Mouse (Mus musculus) neural tube, postnatal 0 days (tissue): ENCODE results near the gene Mpv17l. TPM values are rescaled to one million over a fixed set of nuclear protein-coding genes. Genes with fewer than 3 reads are reported as not detected.

ENCODE experiments used
- polyA plus RNA-seq: library from polyadenylated mRNA; unstranded; fragments of >200 nt; fragmentation: Nextera tagmentation; extraction: Ambion mirVana; gene quantifications from 2 replicates; pipeline ENCODE4 v1.2.1, GENCODE M21; 2015

Mpv17l gene
- 58.8 and 61.6 TPM in 2 replicates for polyA plus RNA-seq

DNA sequence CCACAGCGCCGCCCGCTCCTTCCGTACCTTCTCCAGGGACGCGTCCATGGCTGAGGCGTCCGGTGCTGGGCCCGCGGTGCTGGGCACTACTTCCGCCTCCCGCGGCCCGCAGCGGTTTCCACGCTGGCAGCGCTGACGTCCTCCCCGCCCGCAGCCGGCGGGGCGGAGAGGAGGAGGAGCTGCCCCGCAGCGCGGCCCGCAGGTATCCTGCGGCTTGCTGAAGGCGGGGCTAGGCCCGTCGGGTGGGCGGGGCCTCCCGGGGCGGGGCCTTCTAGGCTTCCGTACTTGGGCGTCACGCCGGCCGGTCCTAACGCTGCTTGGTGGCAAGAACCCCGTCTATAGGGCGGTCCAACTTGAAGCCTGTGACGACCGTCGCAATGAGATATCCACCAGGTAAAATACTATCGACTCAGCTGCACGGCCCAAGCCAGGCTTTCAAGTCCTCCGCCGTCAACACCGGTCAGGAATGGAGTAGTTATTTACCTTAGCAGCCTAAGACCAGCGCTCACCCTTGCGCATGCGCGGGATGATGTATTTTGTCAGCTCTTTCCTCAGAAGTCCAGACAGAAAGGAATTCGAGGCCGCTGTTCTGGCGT is at the start of gene Mpv17l, which contains the start of gene Pdxdc1:
TSS of gene Mpv17l (plus strand) at position 274 of the 596 bp plus-strand sequence.
TSS of gene Pdxdc1 (minus strand) at position 244 of the 596 bp plus-strand sequence.

DNA sequence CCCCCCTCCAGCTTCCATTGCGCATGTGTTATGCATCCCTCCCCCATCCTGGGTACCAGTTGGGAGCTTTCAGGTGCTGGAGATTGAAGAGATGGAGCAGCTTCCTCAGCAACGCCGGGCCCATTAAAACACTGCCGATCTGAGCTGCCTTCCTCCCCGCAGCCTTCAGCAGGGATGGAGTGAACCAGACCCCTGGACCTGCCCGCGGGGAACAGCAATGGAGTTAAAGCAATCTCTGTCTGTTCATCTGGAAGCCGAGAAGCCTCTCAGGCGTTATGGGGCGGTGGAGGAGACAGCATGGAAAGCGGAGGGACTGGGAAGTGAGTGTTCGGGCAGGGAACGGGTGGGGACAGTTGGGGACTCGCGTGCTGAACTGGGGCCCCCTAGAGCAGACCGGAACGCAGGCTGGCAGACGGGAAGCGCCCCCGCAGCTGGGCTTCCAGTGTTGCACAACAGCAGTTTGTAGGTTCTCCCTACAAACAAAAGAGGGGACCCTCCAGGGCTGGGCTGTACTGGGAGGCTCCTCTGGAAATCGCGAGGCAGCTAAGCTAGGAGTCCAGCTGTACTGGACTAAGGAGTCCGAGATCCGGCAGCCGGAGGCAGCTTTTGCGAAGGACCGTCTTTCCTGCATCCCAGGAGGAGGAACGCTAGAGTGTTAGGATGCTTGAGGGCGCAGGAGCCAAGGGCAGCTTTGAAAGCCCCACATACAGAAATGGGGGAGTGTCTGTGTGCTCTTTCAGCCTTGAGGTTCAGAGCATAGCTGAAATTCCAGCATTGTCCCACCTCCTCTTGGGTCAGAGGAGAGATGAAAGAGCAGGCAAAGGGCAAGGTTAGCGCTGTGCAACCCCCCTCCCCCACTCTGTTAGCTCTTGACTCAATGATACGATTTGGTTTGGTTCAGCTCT is 83.9 kb downstream of the Mpv17l start, which contains the start of the genes 2900011O08Rik and Ifitm7:
TSS of gene 2900011O08Rik (plus strand) at position 31 of the 905 bp plus-strand sequence.
TSS of gene Ifitm7 (minus strand) at position 315 of the 905 bp plus-strand sequence.

Other genes with a start within 250 kb of the Mpv17l start
- 26.3 and 26.8 TPM in 2 replicates for gene Parn, start 235.0 kb upstream of the Mpv17l start, polyA plus RNA-seq
- gene Bfar, start 231.3 kb upstream of the Mpv17l start, polyA plus RNA-seq = 41.1 and 44.0 TPM in 2 replicates
- gene 3110001I22Rik, start 231.2 kb upstream of the Mpv17l start, polyA plus RNA-seq = 4.4 and 4.9 TPM in 2 replicates
- 0.27 and 0.55 TPM in 2 replicates for gene Pla2g10, start 172.2 kb upstream of the Mpv17l start, polyA plus RNA-seq
- 64.0 and 64.6 TPM in 2 replicates for gene Rrn3, start 122.5 kb upstream of the Mpv17l start, polyA plus RNA-seq
- 217 and 248 TPM in 2 replicates for gene Ntan1, start 84.3 kb upstream of the Mpv17l start, polyA plus RNA-seq
- 55.7 and 59.9 TPM in 2 replicates for gene Pdxdc1, start within 50 bp of the Mpv17l start, polyA plus RNA-seq
- gene 2900011O08Rik, start 83.4 kb downstream of the Mpv17l start, polyA plus RNA-seq = 152 and 183 TPM in 2 replicates
- gene Ifitm7, start 83.7 kb downstream of the Mpv17l start, polyA plus RNA-seq = 0.74 and 1.3 TPM in 2 replicates